Mouse (Mus musculus) cerebellum, adult 9-11 months (tissue): ENCODE measurements at regions not wholly inside any gene's neighbourhood (a gene's known extent, or its start where the extent isn't known, plus 50 kb on each side); places are given as distances from the start of the nearest gene placed in this dataset.
A peak's percentile ranks its signal among the peaks of the same experiment; 100 is the strongest.

Experiments used
- DNase-seq: peaks from one replicate; pipeline ENCODE4 v3.0.0; 2022

- DNase-seq = no peak
Observed at GRCm38 (mm10) chr3:80631391-80631790, 171.2 kb downstream of the Gria2 start.

GRCm38 (mm10) chr3:80610414-80610813 is 192.2 kb downstream of the Gria2 start:
- no peak for DNase-seq

GRCm38 (mm10) chr3:80608467-80608866 is 194.2 kb downstream of the Gria2 start:
- DNase-seq = no peak

GRCm38 (mm10) chr3:80607809-80608208 is 194.8 kb downstream of the Gria2 start:
- DNase-seq = no peak

DNA sequence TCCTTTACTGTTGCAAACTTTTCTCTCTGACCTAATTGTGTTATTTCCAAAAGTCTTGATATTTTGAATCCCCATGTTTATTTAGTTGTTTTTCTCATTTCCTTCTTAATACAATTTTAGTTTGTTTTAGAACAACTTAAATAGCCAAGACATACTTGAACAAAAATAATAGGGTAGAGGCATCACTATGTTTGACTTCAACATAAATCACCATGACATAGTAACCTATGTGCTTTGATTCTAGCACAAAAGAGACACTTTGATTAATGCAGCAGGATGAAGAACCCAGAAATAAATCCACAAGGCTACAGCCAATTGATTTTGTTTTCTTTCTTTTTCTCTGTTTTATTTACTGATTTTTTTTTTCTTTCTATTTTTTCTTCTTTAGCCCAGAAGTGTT is 205.1 kb downstream of the Gria2 start:
- no peak for DNase-seq

GRCm38 (mm10) chr3:80567514-80567913 is 235.1 kb downstream of the Gria2 start:
- DNase-seq = no peak

DNA sequence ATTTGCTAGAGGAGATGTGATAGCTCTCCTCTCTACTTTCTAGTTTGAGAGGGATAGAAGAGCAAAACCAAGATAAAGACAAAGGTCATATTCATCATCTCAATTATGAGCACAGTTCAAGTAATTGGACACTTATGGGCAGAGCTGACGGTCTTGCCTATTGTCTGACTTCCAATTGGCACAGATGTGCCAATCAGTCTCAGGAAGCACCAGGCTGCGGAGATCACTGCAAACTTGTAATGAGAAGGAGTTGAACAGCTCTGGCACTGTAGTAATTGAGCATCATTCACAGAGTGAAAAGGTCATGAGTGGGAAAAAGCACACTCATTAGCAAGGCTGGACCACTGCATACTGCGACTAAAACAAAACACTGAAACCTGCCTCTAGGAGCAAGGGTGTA is 236.4 kb downstream of the Gria2 start:
- DNase-seq = no peak

DNA sequence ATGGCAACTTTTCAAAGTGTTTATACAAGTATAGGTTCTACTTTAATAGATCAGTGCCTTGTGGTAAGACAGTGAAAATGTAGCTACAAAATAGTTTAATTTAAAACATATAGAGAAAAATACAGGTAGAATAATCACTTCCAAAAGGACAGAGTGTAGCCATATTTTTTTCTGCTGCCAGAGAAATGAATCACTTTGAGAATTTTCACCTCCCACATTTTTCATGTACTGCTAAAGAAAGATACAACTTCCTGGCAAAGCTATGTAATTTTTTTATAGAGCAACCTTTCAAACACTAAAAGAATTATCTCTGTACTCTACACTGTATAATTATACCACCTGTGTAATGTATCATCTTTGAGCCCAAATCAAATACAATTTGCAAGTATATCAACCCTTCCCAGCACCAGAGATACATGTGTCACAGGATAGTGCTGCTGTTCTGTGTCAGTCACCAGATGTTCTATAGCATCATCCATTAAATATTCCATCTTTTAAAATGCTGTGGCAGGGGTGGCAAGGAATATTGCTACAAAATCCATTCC is 256.4 kb downstream of the Gria2 start:
- DNase-seq = no peak

- DNase-seq = no peak
Observed at GRCm38 (mm10) chr3:80543783-80544182, 258.9 kb downstream of the Gria2 start.

DNA sequence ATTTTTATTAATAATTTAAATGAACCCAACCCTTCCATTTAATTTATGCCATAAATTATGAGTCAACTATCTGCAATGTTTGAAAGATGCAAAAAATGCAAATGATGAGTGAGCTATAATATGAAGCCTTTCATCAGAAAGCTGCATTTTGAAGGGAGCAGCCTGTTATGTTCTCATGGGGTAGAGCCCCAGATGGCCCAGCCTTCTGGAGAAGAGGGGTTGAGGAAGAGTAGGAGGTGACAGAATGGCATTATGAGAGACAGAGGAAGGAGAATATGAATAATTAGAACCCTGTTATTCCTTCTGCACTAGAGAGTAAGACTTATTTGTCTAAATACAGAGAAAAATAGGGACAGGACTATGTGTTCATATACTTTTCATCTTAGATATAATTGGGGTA is 261.3 kb downstream of the Gria2 start:
- DNase-seq = no peak

DNA sequence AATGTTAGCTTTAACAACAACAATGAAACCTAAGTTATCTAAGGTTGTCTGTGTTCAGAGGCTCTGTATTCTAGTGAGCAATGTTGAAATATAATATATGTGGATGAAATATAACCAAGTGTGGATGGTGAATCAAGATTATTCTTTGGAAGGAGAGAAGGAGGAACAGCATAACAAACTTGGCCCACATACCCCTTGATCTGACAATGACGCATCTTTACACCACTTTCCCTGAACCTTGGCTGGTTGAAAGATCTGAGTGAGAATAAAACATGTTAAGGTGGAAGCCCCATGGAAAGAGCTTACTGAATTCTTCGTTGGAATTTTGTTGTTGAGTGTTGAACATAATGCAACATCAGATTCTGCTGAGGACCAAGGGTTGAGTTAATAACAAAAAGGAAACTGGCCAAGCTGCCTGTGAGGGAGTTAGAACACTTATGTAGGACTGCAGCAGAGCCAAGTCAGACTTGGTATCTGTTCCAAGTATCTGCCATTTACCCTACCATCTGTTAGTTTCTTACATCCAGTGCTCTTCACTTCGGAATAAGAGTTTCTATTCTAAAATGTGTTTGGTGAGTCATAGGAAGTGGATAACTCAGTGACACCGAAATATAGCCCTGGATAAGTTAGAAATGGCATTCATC is 268.8 kb downstream of the Gria2 start:
- DNase-seq = peak; percentile 9

DNA sequence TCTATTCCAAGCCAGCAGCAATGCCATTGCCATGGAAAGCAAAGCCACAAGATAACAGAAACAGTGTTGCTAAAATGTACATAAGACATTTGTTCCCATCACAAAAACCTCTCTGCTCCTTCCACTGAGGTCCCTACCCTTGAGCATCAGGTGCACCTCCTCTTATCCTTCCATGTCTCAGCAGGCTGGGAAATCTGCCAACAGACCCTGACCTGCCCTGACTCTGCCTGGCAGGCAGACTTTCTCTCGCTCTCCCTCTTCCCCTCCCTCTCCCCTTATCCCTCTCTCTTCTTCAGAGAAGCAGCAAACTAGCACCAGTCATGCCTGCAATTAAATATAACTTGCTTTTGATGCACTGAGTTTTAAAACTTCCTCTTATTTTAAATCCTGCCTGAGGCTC is 288.6 kb downstream of the Gria2 start:
- DNase-seq = no peak

DNA sequence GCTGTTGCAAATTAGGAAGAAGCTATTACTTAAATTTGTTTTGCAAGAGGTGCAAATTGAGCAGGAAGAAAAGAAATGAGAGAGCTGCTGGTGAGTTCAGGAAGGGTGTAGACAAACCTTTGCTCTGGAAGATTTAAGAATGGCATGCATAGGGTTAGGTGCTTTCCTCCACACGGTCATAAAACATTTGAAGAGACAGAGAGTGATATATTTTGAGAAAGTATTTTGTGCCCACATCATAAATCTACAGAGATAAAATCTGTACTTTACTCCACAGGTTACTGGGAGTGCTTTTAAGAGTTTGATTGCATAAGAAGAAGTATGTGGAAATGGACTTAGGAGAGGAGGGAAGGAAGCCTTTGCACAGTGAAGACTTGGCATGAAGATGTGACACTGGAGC is 293.4 kb downstream of the Gria2 start:
- DNase-seq = no peak

DNA sequence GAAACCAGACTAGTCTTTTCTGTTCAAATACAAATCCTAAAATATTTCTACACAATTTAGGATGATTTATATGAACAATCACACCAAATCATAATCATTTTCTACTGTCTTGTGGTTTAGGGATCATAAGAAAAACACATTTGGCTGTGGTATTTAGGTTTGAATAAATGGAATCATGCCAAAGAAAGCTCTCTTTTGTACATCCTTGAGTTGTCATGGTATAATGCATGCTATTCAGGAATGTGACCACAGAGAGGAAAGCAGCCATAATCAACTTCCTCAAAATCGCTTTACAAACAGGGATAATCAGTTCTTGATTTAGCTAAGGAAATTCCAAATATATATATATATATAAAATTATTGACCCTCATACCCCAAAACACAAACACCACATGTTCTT is 295.9 kb downstream of the Gria2 start:
- DNase-seq = no peak

GRCm38 (mm10) chr3:80501117-80501516 is 301.5 kb downstream of the Gria2 start:
- peak; percentile 3 for DNase-seq

- no peak for DNase-seq
Observed at GRCm38 (mm10) chr3:80496556-80496955, 306.1 kb downstream of the Gria2 start.

GRCm38 (mm10) chr3:80484168-80484833 is 318.3 kb downstream of the Gria2 start:
- DNase-seq = no peak

GRCm38 (mm10) chr3:80478676-80479075 is 324.0 kb downstream of the Gria2 start:
- DNase-seq = no peak

- no peak for DNase-seq
Observed at GRCm38 (mm10) chr3:80473686-80474085, 328.9 kb downstream of the Gria2 start.
